Mouse (Mus musculus): ENCODE results near the gene Mtor.

Mtor gene

DNA sequence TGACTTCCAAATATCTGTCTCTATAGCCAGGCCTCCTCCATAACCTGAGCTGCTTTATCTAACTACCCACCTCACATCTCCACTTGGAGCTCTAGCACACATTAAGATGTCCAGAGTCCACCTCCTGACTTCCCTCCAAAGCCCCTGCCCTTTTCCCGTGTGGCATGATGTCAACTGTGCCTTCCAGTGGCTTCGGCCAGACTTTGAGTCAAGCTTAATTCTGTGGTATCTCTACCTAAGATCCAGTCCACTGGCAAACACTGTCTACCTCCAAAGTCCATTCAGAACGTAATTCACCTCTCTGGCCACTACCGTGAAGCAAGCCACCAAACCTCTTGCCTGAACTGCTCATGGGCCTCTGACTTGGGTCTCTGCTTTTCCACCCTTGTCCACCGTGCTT, 6.5 kb upstream of the Mtor start:
- no peak for DNase-seq (ENCODE audit: low read depth, low spot score)

DNA sequence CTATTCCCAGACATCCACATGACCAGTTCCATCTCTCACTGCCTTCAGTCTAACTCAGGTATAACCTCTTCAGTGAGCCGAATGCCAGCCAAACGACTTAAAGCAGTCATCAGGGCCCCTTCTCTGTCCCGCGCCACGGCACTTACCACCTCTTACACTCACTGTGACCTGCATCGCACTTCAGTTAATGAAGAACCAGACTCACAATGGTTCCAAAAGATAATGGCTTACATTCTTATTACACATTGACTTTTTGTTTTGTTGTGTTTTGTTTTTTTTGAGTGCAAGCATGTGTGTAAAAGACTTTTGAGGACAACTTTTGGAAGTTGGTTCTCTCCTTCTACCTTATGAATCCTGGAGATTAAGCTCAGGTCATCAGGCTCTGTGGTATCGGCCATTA, 5.8 kb upstream of the Mtor start:
- no peak for DNase-seq (ENCODE audit: low read depth, low spot score)

DNA sequence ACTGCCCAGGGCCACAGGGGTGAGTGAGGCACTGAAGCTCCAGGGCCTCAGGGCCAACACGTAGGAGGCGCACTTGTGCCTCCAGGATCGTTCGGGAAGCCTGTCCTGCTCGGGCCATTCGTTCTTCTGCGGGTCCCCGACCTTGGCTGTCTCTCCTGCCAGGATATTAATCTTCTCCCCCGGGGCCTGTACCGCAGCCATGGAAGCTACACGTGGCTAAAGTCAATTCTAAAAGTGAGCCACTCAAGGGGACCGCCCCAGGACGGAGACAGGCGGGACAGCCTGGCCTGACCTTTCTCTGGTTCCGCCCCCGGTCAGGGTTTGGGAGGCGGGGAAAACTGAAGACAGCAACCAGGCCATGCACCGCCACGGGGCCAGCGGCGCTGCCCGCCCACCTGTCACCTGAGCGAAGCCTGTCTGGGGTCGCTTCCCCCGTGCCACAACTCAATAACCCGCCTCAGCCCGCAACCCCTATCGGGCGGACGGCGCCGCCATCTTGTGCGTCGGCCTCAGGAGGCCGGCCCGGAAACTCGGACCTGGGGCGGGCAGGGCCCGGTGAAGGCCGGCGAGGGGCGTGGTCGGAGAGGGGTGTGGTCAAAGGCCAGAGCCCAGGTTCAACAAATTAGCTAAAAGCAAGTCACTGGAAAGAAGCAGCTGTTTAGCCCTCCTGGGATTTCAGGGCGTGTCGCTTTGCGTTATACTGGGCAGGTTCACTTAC, 4.0 kb upstream of the Mtor start, which contains the start of gene Ubiad1:
Gene Ubiad1 (minus strand): TSS at position 522 of the 718 bp plus-strand sequence.
- no peak for DNase-seq (ENCODE audit: low read depth, low spot score)

DNA sequence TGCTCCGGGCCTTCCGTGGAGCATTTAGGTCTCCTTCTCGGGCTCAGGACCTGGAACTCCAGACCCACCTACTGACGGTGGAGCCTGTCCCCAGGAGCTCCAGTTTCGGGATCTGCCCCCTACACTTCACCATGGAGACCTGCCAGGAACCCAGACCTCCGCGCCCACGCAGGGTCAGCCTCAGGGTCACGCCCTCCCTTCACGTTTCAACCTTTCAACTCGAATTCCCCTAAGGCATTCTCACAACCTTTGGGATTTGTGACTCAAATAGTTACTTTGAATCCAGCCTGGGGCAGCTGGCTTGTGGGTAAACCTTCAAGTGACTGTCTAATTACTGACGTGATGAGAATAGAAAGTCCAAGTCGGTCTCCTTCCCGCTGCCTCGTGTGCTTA, 438 bp downstream of the Mtor start:
- DNase-seq (ENCODE audit: low read depth, low spot score), result no peak

DNA sequence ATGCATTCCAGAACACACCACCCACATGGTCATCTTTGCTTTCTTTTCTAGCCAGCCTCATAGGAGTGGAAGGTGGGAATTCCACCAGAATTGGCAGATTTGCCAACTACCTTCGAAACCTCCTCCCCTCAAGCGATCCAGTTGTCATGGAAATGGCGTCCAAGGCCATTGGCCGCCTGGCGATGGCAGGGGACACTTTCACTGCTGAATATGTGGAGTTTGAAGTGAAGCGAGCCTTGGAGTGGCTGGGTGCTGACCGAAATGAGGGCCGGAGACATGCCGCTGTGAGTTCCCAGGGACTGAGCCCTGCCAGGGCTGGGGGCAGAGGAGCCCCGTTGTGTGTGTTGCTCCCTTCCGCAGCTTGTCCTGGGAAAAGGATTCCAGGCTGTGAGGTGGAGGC, 5.3 kb downstream of the Mtor start:
- no peak for DNase-seq (ENCODE audit: low read depth, low spot score)

DNA sequence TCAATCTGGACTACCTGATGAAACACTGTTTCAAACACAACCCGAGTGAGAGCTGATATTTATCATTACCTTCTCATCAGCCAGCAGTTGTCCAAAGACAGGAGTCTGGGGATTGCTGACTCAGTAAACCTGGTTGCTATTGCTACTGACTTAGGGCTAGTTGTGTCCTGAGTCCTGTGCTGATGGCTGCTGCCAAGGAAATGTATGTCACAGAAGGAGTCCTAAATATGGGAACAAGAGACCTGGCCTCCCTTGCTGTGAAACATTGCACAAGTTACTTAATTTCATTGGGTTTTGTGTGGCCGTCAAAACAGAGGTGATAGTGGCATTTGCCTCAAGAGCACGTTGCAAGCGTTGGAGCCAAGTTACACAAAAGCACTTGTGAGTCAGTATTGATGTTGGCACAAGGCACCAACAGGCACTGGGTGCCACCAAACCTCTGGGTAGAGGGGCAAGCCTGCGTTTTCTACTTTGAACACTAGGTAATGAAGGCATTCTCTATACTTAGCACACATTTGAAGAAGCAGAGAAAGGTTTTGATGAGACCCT, 7.1 kb downstream of the Mtor start:
- DNase-seq (ENCODE audit: low read depth, low spot score), result no peak

DNA sequence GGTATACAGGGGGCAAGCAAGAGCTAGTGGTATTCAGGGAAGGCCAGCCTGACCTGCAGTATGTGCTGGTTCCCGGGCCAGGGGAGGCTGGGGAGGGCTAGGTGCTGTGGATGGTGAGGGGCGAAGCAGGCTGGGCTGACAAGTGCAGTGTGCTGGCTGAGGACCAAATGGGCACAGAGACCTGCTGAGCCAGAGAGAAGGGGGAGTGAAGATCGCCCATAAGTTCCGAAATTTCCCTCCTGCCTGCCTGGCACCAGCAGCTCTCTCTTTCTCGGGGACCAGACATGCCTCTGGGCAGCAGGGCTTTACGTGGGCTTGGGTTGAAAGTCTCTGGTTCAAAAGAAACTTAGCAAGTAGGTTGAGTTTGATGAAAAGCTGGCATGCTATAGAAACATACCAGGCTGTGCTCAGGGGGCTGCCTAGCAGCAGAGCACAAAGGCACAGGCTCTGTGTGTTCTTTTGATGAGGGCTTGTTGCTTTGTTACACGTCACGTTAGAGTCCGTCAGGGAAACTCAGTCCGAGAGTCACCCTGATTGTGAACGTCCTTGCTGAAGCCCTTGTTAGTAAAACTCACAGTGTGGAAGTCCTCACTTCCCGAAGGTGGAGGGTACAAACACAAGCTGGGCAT, 12.4 kb downstream of the Mtor start:
- no peak for DNase-seq (ENCODE audit: low read depth, low spot score)

DNA sequence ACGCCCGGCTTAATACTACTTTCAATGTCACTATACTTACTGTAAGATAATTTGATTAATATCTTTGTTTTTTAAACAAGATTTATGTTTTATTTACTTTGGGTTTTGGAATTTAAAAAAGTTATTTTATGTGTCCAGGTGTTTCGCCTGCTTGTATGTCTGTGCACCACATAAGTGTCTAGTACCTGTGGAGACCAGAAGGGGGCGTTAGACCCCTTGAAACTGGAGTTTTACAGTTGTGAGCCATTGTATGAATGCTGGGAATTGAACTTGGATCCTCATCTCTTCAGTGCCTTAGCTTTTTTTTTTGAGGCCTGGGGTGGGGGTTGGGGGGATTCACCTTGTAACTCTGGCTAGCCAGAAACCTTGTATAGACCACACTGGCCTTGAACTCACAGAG, 13.4 kb downstream of the Mtor start:
- no peak for DNase-seq (ENCODE audit: low read depth, low spot score)

DNA sequence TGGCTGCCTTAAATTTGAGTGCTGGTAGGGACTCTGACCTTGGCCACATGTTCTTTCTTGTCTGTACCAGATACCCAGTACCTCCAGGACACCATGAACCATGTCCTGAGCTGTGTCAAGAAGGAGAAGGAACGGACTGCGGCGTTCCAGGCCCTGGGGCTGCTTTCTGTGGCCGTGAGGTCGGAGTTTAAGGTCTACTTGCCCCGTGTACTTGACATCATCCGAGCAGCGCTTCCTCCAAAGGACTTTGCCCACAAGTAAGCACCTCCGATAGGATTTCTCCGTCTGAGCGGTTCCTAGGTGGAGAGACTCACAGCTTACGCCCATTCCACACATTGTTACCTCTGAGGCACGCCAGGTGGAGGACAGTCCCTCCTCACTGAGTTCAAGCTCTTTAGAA, 14.3 kb downstream of the Mtor start:
- no peak for DNase-seq (ENCODE audit: low read depth, low spot score)

DNA sequence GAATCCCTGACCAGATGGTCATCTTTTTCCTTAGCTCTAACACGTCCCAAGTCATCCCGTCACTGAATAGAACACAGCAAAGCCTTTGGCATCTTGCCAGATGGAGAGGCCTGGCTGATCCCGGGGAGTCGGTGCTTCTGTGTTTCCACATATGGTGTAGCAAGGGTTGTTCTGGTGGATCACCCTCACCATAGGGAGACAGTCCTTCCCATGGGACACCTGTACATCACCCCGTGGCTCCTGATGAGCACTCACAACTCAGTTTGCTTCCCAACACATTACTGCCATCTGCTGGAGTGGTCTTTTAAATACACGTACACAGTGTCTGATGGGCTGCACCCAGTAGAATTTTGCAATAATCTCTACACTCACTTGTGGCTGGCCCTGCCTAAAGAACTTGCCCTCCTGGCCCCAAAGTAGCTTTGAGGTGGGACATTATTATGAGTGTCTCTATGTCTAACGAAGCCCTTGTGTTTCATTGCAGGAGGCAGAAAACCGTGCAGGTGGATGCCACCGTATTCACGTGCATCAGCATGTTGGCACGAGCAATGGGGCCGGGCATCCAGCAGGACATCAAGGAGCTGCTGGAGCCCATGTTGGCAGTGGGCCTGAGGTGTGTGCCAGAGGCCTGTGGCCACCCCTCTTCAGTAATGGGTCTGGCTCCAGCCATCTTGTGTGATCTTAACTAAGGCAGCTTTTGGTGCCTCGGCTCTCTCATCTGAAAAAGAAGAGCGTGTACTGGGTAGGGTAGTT, 15.0 kb downstream of the Mtor start:
- no peak for DNase-seq (ENCODE audit: low read depth, low spot score)

DNA sequence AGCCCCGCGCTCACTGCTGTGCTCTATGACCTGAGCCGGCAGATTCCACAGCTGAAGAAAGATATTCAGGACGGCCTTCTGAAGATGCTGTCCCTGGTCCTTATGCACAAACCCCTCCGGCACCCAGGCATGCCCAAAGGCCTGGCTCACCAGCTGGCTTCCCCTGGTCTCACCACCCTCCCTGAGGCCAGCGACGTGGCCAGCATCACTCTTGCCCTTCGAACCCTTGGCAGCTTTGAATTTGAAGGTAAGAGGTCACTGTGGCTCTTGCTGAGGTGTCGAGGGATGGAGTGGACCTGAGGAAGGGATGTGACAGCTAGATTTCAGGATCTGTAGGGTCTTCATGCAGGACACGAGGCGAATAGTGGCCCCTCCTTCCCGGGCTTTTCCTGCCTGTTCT, 15.9 kb downstream of the Mtor start:
- no peak for DNase-seq (ENCODE audit: low read depth, low spot score)

DNA sequence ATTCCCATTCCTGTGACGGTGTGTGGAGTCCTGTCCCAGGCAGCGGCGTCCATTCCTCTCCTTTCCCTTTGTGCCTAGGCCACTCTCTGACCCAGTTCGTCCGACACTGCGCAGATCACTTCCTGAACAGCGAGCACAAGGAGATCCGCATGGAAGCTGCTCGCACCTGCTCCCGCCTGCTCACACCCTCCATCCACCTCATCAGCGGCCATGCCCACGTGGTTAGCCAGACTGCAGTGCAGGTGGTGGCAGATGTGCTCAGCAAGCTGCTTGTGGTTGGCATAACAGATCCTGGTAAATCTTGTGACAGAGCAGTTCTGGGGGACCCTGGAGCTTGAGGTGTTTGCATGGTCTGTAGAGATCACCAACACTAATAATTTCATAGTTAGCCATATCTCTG, 16.5 kb downstream of the Mtor start:
- DNase-seq (ENCODE audit: low read depth, low spot score), result no peak

DNA sequence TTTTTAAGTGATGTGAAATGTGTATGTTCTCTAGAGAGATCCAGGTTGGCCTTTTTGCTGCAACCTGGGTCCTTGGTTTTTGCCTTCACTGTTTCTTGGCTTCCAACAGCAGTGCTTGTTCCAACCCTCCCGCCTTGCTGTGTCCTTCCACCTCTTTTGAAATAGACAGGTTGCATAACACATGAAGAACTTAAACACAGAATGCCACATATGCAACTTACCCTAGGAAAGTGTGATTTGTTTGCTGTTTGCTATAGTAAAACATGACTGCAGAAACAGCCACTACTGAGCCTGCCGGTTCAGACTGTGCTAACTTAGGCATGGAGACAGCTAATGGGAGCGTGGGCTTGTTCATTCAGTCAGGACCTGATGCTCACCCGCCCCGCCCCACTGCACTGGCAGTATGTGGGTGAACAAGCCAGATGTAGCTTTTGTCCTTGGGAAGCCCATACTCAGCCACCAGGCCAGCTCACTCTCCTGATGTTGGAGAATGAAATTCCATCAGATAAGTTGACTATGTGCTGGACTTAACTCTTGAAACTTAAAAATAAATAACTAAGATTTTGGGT, 18.2 kb downstream of the Mtor start:
- no peak for DNase-seq (ENCODE audit: low read depth, low spot score)

DNA sequence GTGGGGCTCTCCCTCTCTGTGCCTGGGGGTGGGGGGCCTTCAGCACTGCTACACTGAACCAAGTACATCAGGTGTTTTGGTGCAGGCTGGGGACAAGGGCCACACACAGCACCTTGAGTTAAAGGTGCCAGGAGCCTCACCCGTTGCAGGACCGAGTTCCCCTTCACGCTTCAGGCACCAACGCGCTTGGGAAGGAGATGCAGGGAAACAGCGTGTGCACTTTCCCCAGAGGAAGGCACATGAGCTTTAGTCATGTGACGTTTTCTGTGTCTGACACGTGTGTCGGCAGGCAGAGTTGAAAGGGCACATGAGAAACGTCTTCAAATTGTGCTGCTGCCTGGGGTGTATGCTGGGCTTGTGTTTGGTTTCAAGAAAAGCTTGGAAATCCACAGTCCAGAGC, 20.0 kb downstream of the Mtor start:
- DNase-seq (ENCODE audit: low read depth, low spot score), result no peak

DNA sequence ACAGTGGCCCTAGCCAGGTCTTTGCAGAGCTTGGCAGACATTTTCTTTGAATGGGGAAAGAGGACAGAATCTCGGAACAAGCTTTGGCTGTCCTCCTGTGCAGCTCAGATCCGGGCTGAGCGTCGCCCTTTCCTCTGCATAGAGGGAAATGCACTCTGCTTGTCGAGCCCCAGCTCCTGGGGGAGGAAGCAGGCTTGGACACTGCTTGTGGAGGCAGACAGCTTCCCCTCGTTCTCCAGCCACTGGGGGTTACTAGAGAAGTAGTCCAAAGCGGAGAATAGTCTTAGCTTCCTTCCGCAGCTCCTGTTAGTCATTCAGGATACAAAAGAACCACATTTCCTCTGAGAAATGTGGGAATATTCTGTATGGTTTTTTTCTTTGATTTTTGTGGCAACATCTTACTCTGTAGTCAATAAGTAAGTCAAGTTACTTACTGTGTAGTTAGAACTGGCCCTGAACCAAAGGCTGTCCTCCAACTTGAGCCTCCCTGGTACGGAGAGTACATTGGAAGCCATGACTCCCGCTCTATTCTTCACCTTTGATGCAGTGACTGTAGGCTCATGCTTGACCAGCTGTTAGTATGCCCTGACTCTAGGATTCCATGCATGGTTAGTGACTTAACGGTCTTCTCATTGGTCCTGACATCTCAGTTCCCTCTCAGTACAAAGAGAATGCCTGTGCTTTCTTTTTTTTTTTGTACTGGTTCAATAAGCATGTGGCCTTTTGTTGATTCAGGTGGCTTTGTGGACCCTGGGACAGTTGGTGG, 21.3 kb downstream of the Mtor start:
- DNase-seq (ENCODE audit: low read depth, low spot score), result no peak

DNA sequence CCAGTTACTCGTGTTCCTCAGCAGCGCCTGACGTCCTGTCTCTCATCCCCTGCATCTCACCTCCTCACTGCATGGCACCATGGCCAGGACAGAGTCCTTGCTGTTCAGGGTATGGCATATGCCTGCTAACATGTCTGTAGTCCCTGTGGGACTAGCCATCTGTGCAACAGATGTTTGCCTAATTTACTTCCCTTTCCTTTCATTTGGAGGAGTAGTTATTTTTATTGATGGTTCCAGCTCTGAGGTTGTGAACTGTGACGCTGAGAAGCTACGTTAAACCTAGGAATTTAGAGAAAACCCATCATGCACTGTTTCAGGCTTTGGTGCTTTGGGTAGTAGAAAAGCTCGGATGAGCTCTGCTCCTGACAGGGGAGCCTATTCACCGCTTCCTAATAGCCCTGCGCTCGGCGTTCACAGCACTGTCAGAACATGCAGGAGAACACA, 23.0 kb downstream of the Mtor start:
- no peak for DNase-seq (ENCODE audit: low read depth, low spot score)

DNA sequence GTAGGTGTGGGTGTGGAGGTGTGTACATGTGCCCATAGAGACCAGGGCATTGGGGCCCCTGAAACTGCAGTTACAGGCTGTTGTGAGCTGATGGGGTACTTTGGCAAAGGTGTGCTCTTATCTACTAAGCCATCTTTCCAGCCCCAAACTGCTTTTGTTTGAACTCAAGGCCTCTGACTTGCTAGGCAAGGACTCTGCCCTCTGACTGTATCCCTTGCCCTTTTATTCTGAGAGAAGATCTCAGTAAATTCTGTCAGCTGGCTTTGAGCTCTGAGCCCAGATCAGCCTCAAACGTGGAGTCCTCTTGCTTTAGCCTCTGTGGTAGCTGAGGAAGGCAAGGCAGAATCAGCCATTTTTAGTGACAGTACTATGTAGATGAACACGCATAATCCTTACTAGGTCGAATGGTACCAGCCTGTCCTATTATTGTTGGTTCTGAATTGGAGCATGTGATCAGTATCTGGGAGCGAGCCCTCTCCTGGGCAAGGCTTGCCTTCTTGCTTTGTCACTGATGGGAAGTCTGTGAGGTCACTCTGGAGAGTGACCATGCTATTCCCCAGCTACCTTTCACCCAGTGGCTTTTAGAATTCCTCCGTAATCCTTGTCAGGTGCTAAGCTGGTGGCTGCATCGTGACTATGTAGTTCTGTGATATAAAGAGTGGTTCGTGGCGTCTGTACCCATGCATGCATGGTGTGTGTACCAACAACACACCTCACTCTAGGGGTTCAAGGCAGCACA, 24.2 kb downstream of the Mtor start:
- DNase-seq (ENCODE audit: low read depth, low spot score), result no peak

DNA sequence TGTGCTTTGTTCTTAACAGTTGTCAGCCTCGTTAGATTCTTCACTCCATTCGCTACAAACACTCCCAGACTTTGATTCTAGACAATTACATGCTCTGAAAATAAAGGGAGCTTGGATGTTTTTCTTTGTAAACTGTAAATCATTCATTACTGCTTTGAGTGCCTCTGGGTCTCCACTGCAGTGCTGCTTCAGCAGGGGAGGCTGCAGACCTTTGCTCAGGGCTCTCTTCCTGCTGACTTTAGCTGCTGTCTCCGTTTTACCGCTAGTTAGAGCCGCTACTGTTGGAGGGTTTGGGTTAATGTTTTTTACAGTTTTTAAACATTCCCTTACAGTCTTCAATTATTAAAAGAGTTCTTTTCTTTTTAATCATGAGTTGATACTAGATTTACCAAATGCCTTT, 25.1 kb downstream of the Mtor start:
- DNase-seq (ENCODE audit: low read depth, low spot score), result no peak

DNA sequence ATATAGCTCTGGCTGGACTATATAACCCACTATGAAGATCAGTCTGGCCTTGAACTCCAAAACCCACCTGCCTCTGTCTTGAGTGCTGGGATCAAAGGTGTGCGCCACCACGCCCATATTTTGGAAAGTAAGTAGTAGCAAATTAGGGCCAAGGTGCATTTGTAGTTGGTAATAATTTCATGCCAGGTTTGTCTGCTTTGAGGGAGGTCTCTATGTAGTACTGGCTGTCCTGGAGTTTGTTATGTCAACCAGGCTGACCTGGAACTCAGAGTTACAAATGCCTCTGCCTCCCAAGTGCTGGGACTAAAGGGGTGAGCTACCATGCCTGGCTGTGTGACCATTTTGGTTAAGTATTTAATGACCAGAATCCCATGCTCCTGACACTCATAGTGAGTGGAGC, 31.8 kb downstream of the Mtor start:
- no peak for DNase-seq (ENCODE audit: low read depth, low spot score)

DNA sequence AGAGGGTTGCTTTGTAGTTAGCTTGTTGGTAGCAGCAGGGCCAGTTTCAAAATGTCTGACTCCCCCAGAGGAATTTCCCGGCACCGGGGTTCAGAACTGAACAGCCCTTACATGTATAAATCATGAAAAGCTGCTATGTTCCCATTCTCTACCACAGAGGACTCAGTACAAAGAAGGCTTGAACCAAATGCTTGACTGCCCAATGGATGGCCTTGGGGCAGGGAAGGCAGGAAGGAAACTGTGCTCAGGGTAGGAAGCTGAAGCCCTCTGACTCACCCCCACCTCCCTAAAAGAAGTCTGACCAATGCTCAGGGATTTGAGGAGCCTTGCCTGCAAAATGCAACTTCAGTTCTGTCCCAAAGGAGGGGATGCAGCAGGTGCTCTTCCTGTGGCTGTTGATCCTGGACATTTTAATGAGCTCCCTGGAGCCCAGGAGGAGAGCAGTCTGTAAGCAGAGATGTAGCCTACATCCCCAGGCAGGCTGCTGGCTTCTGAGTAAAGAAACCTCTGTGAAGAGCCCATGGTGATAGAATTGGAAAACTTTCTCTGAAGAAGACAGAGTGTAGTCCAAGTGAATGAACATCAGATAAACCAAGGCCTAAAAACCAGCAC, 33.3 kb downstream of the Mtor start:
- DNase-seq (ENCODE audit: low read depth, low spot score), result no peak
